Mouse (Mus musculus): ENCODE results near the gene Rnf141.

DNA sequence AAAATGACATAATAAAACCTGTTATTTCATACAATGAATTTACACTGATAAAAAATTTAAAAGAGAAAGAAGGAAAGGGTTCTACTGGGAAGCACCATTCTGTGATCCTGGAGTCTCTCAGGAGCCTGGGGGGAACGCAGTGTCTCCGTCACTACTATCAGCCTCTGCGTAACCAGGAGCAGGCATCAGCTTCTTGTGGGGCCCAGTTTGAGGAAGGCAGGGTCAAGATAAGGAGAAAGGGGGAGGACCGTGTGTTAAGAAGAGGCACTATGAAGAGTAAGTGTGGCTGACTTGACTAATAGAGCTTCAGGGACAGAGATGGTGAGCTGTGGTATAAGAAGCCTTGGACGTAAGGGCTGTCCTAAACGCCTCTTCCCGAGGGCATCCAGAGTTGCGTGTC is 69.6 kb downstream of the Rnf141 start:
- no peak for TF ChIP-seq CTCF (IDR thresholded peaks at IDR 0.05)
- no peak for TF ChIP-seq EP300 (IDR thresholded peaks at IDR 0.05)
